Mouse (Mus musculus): ENCODE data around the gene Adh5.

- TF ChIP-seq CTCF (conservative IDR thresholded peaks at IDR 0.05; ENCODE audit: low read length) (no peak), NANOG (IDR thresholded peaks at IDR 0.05; ENCODE audit: borderline replicate concordance, low read length) (no peak), POU5F1 (IDR thresholded peaks at IDR 0.05; ENCODE audit: borderline replicate concordance, low read length) (no peak)
Measured at GRCm38 (mm10) chr3:138423664-138424063, 19.2 kb upstream of the Adh5 start.

All from E14TG2a.4 (cell line).